Mouse (Mus musculus): ENCODE measurements around the gene Psmd2. TPM values are rescaled to one million over a fixed set of nuclear protein-coding genes. Genes with fewer than 3 reads are reported as not detected.
A peak's percentile ranks its signal among the peaks of the same experiment; 100 is the strongest.

Psmd2 gene
- 202 and 242 TPM in 2 replicates for polyA plus RNA-seq (2015; fragmentation: Nextera tagmentation; extraction: Ambion mirVana)

- H3K27ac ChIP-seq = peak within 1 kb of the TSS; percentile 82
- peak within 1 kb of the TSS; percentile 87 for H3K9ac ChIP-seq
- peaks cover 17% of the 10 kb centered on the region for H3K36me3 ChIP-seq
- H3K4me3 ChIP-seq = peak within 1 kb of the TSS; percentile 89
- 1% methylated on average over 46 of the region's 46 CpGs for WGBS
- H3K4me1 ChIP-seq (replicated peaks) = peaks cover 13% of the 10 kb centered on the region
- H3K4me2 ChIP-seq = peak within 1 kb of the TSS; percentile 82
- no peaks in the 10 kb centered on the region for H3K9me3 ChIP-seq (replicated peaks)
- ATAC-seq (replicated peaks; ENCODE audit: insufficient number of reproducible peaks, insufficient read depth, low FRiP score, low read depth) = peak; percentile 94
- peaks cover 3% of the 10 kb centered on the region; the same call in 1 of the 2 replicates for H3K27me3 ChIP-seq
These were observed at the start of gene Psmd2 for GRCm38 (mm10) chr16:20651076-20651946. Gene Psmd2 (plus strand): TSS chr16:20651652.

DNA sequence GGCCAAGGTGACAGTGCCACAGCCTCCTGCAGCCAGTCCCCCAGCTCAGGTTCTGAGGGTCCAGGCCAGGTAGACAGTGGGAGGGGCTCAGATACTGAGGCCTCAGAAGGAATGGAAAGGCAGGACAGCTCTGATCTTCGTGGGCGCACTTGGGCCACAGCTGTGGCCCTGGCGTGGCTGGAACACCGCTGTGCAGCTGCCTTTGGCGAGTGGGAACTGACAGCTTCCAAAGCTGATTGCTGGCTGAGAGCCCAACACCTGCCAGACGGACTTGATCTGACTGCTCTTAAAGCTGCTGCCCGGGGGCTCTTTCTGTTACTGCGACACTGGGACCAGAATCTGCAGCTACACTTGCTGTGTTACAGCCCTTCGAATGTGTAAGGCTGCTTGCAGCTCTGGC is 46.7 kb upstream of the Psmd2 start:
- ATAC-seq (replicated peaks; ENCODE audit: insufficient number of reproducible peaks, insufficient read depth, low FRiP score, low read depth) = no peak
- no peak overlapping the region for H3K27ac ChIP-seq
- 54% methylated on average over 9 of the region's 9 CpGs for WGBS
- peaks cover 21% of the 10 kb centered on the region for H3K36me3 ChIP-seq
- no peak overlapping the region for H3K4me3 ChIP-seq
- H3K4me1 ChIP-seq (replicated peaks) = peaks cover 2% of the 10 kb centered on the region
- H3K27me3 ChIP-seq = peaks cover 5% of the 10 kb centered on the region; the same call in 1 of the 2 replicates
- no peaks in the 10 kb centered on the region for H3K9me3 ChIP-seq (replicated peaks)
- H3K4me2 ChIP-seq = no peak overlapping the region
- H3K9ac ChIP-seq = no peak overlapping the region

- H3K27ac ChIP-seq = peak overlapping the region; percentile 79
- peak overlapping the region; percentile 83 for H3K4me3 ChIP-seq
- peaks cover 15% of the 10 kb centered on the region for H3K36me3 ChIP-seq
- H3K9ac ChIP-seq = peak overlapping the region; percentile 82
- under 1% methylated on average over 28 of the region's 28 CpGs for WGBS
- no peaks in the 10 kb centered on the region for H3K27me3 ChIP-seq
- H3K4me2 ChIP-seq = peak overlapping the region; percentile 90
- H3K4me1 ChIP-seq (replicated peaks) = peaks cover 15% of the 10 kb centered on the region
- no peak for ATAC-seq (replicated peaks; ENCODE audit: insufficient number of reproducible peaks, insufficient read depth, low FRiP score, low read depth)
- H3K9me3 ChIP-seq (replicated peaks) = no peaks in the 10 kb centered on the region
These were observed 40.7 kb upstream of the Psmd2 start for GRCm38 (mm10) chr16:20610501-20611356.

GRCm38 (mm10) chr16:20611357-20612227 is 39.9 kb upstream of the Psmd2 start, which contains the start of the genes Eef1akmt4, Gm49333 and Alg3:
Gene Eef1akmt4 (plus strand): TSS chr16:20611593.
Gene Gm49333 (plus strand): TSS chr16:20611610.
Gene Alg3 (minus strand): TSS chr16:20611735.
- Histone ChIP-seq H3K4me1 (replicated peaks) (peaks cover 15% of the 10 kb centered on the region), H3K9me3 (replicated peaks) (no peaks in the 10 kb centered on the region), H3K27ac (peak within 1 kb of the TSS; percentile 79), H3K4me3 (peak within 1 kb of the TSS; percentile 83), H3K9ac (peak within 1 kb of the TSS; percentile 82), H3K36me3 (peaks cover 6% of the 10 kb centered on the region), H3K4me2 (peak within 1 kb of the TSS; percentile 90), H3K27me3 (no peaks in the 10 kb centered on the region)
- ATAC-seq (replicated peaks; ENCODE audit: insufficient number of reproducible peaks, insufficient read depth, low FRiP score, low read depth) = peak; percentile 93
- WGBS = 2% methylated on average over 41 of the region's 41 CpGs

DNA sequence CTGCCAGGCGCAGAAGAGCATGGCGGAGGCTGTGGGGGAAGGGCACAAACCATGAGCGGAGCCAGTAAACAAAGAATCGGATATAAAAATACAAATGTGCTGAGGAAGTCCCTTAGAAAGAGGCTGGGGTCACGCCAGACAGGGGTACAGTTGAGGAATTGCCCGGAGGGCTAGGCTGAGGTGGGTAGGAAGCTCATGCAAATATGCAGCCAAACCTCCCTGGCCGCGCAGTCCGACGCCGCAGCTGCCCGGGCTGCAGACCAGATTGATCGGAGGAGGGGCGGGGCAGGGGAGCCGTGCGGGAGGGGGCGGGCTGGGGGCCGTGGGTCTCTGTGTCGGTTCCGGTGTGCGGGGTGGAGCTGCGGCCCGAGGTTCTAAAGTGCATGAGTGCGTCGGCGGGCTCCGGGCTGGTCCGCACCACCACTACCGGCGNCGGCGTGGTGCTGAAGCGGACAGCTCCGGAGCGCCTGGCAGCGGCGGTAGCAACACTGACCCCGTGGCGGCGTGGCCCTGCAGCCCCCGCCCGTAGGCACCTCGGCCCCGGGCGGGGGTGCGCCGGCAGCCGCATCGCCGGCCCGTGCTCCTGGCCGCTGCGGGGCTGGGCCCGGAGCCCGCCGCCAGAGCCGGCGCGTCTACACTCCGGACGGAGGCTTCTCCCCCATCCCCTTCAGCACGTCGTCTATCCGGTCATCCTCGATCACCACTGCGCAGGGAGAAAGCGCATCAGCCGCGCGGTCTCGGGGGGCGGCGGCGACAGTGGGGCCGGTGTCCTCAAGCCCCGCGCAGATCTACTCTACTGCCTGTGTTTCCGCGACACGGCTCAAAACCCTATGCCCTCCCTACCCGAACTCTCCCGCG is 31.7 kb upstream of the Psmd2 start:
- Histone ChIP-seq H3K9ac (no peak overlapping the region), H3K27ac (no peak overlapping the region), H3K4me3 (peak overlapping the region; percentile 69), H3K27me3 (peaks cover 64% of the 10 kb centered on the region), H3K9me3 (replicated peaks) (no peaks in the 10 kb centered on the region), H3K36me3 (no peaks in the 10 kb centered on the region), H3K4me1 (replicated peaks) (peaks cover 33% of the 10 kb centered on the region), H3K4me2 (peak overlapping the region; percentile 100)
- 3% methylated on average over 79 of the region's 83 CpGs for WGBS
- ATAC-seq (replicated peaks; ENCODE audit: insufficient number of reproducible peaks, insufficient read depth, low FRiP score, low read depth) = peak; percentile 66

DNA sequence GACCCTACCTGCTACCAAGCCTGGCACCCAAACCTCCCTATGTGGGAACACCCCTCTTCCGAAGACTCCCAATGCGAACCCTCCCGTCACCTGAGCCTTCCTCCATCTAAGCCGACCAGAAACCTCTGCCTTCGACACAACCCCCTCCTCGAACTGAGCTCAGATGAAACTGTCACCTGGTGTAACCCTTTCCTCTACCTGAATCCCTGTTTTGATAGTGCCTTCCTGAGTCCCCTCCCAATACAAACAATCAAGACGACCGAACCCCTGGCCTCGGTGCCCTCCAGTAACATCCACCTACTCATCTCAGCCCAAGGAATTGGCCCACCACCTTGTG is 31.1 kb upstream of the Psmd2 start:
- Histone ChIP-seq H3K27me3 (peaks cover 64% of the 10 kb centered on the region), H3K36me3 (no peaks in the 10 kb centered on the region), H3K4me1 (replicated peaks) (peaks cover 33% of the 10 kb centered on the region), H3K9me3 (replicated peaks) (no peaks in the 10 kb centered on the region), H3K9ac (no peak overlapping the region), H3K27ac (no peak overlapping the region), H3K4me2 (peak overlapping the region; percentile 100), H3K4me3 (peak overlapping the region; percentile 69)
- no peak for ATAC-seq (replicated peaks; ENCODE audit: insufficient number of reproducible peaks, insufficient read depth, low FRiP score, low read depth)
- 2% methylated on average over 9 of the region's 9 CpGs for WGBS

DNA sequence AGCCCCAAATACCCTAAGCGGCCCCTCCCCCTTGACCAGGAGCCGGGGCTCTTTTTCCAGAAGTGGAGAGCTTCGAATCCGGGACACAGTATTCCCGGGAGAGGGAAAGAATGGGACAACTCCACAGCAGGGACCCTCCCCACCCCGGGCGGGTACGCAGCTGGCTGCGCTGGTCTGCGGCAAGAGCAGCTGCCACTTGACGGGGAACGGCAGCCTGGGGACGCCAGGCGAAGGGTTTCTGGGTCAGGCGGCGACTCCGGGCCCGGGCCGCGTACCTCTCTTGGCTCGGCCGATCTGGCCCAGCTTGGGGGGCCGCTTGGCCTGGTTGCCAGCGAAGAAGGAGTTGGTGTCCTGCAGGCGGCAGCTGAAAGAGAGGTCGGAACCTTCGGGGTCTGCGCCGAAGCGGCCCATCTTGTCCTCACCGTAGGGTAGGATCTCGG is 30.7 kb upstream of the Psmd2 start:
- Histone ChIP-seq H3K4me2 (peak overlapping the region; percentile 100), H3K4me3 (peak overlapping the region; percentile 69), H3K9ac (peak overlapping the region; percentile 58), H3K9me3 (replicated peaks) (no peaks in the 10 kb centered on the region), H3K27me3 (peaks cover 64% of the 10 kb centered on the region), H3K4me1 (replicated peaks) (peaks cover 33% of the 10 kb centered on the region), H3K36me3 (no peaks in the 10 kb centered on the region), H3K27ac (no peak overlapping the region)
- no peak for ATAC-seq (replicated peaks; ENCODE audit: insufficient number of reproducible peaks, insufficient read depth, low FRiP score, low read depth)
- WGBS = under 1% methylated on average over 29 of the region's 32 CpGs

- Histone ChIP-seq H3K4me1 (replicated peaks) (peaks cover 33% of the 10 kb centered on the region), H3K4me2 (peak within 1 kb of the TSS; percentile 100), H3K27ac (no peak within 1 kb of the TSS), H3K9me3 (replicated peaks) (no peaks in the 10 kb centered on the region), H3K4me3 (peak within 1 kb of the TSS; percentile 69), H3K36me3 (no peaks in the 10 kb centered on the region), H3K27me3 (peaks cover 66% of the 10 kb centered on the region), H3K9ac (peak within 1 kb of the TSS; percentile 58)
- WGBS = under 1% methylated on average over 54 of the region's 92 CpGs
- peak; percentile 57 for ATAC-seq (replicated peaks; ENCODE audit: insufficient number of reproducible peaks, insufficient read depth, low FRiP score, low read depth)
These were observed 30.1 kb upstream of the Psmd2 start, which contains the start of gene Camk2n2 for GRCm38 (mm10) chr16:20621191-20621990. Gene Camk2n2 (minus strand): TSS chr16:20621287.

DNA sequence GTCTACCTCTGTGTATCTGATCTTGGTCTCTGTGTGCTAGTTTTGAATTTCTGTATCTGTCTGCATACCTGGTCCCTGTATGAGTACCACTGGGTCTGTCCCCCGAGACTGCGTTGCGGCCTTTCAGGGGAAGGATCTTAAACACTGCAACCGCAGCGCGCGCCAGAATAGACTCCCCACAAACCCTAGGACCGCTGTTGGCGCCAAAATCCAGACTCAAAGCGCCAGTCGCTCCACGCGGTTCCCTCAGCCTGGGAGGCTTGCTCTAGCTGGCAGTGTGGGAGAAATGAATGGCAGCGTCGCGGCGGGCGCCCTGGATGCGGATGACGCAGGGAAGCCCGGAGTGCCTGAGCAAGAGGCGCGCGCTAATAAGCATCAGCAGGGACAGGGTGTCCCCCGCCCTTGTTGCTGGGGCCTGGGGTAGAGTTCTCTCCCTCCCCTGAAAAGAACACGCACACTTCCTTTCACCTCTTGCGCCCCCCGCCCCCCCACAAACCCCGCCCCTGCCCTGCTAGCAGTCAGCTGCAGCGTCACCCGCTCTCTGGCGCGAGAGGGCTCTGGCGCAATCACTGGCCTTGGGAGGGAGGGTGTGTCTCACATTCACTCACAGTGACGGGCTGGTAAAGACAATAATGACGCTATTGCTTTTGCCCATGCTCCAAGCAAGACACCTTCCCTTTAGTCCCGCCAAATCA is 29.3 kb upstream of the Psmd2 start:
- ATAC-seq (replicated peaks; ENCODE audit: insufficient number of reproducible peaks, insufficient read depth, low FRiP score, low read depth) = 0 out of 2 replicates have a peak, but pooled peaks have one; percentile 23
- Histone ChIP-seq H3K27ac (no peak overlapping the region), H3K9ac (peak overlapping the region; percentile 58), H3K4me2 (peak overlapping the region; percentile 100), H3K36me3 (no peaks in the 10 kb centered on the region), H3K9me3 (replicated peaks) (no peaks in the 10 kb centered on the region), H3K4me3 (peak overlapping the region; percentile 69), H3K4me1 (replicated peaks) (peaks cover 33% of the 10 kb centered on the region), H3K27me3 (peaks cover 69% of the 10 kb centered on the region)
- WGBS = under 1% methylated on average over 37 of the region's 37 CpGs
